Mouse (Mus musculus) stomach, postnatal 0 days (tissue): ENCODE measurements at regions not wholly inside any gene's neighbourhood (a gene's known extent, or its start where the extent isn't known, plus 50 kb on each side); places are given as distances from the start of the nearest gene placed in this dataset.

Experiments
- CTCF ChIP-seq: IDR thresholded peaks from 2 replicates; pipeline ENCODE4 v1.5.1; 2016; ENCODE audit warnings: antibody characterized with exemption, low read depth, mild to moderate bottlenecking, moderate library complexity
- EP300 ChIP-seq: optimal IDR thresholded peaks from 2 replicates; pipeline ENCODE3; 2016; ENCODE audit warnings: antibody characterized with exemption

DNA sequence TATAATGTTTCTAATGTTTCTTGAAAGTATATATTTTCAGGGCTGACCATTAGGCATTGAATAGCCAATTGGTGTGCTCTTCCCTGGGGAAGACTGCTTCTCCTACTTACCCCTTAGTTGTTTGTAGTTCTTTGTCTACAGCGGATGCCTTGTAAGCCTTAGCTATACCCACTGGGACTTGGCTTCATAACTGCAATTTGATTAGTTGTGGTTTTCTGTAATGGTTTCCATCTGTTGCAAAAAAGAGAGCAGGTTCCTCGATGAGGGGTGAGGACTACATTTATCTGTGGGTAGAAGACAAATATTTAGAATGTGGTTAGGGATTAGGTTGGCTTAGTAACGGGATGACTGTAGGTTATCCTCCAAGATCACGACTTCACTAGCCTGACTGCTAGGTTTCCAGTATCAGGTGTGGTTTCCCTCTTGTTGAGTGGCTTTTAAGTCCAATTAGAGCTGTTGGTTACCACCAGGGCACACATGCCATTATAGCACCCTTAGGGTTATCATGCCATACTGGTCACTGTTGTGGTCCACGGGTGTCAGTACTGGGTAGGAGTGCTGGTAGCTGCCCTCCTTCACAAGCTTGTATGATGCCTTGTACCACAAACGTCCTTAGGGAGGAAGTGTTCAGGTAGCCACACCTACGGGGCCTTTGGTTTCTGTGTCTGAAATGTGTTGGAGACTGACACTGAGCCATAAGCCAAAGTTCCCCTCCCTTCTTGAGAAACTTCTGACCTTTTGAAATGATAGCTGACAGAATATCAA, 78.9 kb upstream of the Foxn3 start:
- TF ChIP-seq CTCF = no peak
- no peak for TF ChIP-seq EP300
